Mouse (Mus musculus) cortical plate, adult 2 months (tissue): Measurements from ENCODE around the gene Nudt17. TPM values are rescaled to one million over a fixed set of nuclear protein-coding genes. Genes with fewer than 3 reads are reported as not detected.
"Not testable (repeated sequence)": the region's sequence is repeated elsewhere in the genome, so short reads cannot be mapped to it uniquely, and the experiment has no call there.

Source experiments
- H3K27ac ChIP-seq: fragments of 200-500 bp; 2 replicates; pipeline ENCODE4 v1.5.1; 2012; ENCODE audit warnings: low read length, control low read depth, inconsistent platforms; ENCODE audit not compliant: insufficient read depth
- H3K4me1 ChIP-seq: fragments of 200-500 bp; 2 replicates; pipeline ENCODE4 v1.6.1; 2011; ENCODE audit warnings: low read length; ENCODE audit not compliant: control insufficient read depth, insufficient read depth
- H3K4me3 ChIP-seq: fragments of 200-500 bp; 2 replicates; pipeline ENCODE4 v1.5.1; 2011; ENCODE audit warnings: mild to moderate bottlenecking, low read length, control low read depth; ENCODE audit not compliant: insufficient read depth
- CTCF ChIP-seq: fragments of 200-500 bp; IDR thresholded peaks from 2 replicates; pipeline ENCODE4 v1.5.1; 2011; ENCODE audit warnings: mild to moderate bottlenecking, control low read depth, low read length; ENCODE audit not compliant: insufficient read depth; ENCODE audit errors: extremely low read depth
- POLR2A ChIP-seq: fragments of 200-500 bp; IDR thresholded peaks from 2 replicates; pipeline ENCODE4 v1.6.1; 2011; ENCODE audit warnings: mild to moderate bottlenecking, low read length, control low read depth; ENCODE audit not compliant: insufficient read depth; ENCODE audit errors: extremely low read depth
- polyA plus RNA-seq: library from polyadenylated mRNA; depleted of rRNA; stranded (reverse); fragments of >200 nt; gene quantifications from 2 replicates; pipeline ENCODE4 v1.2.3, GENCODE M21; 2012

Gene Nudt17
- polyA plus RNA-seq, 1 experiment, result 16.8 TPM

GRCm38 (mm10) chr3:96675171-96675570 is 33.2 kb downstream of the Nudt17 start:
- Histone ChIP-seq H3K27ac (no peak overlapping the region), H3K4me3 (no peak overlapping the region), H3K4me1 (peaks cover 1% of the 10 kb centered on the region)
- no peak for TF ChIP-seq CTCF
- TF ChIP-seq POLR2A, result no peak

GRCm38 (mm10) chr3:96674442-96674841 is 33.9 kb downstream of the Nudt17 start:
- no peak overlapping the region for H3K4me3 ChIP-seq
- no peak overlapping the region for H3K27ac ChIP-seq
- H3K4me1 ChIP-seq, result peaks cover 3% of the 10 kb centered on the region
- TF ChIP-seq POLR2A (no peak), CTCF (no peak)

- H3K27ac ChIP-seq, result no peak overlapping the region
- no peak for TF ChIP-seq POLR2A
- no peak for TF ChIP-seq CTCF
- no peak overlapping the region for H3K4me3 ChIP-seq
- peaks cover 3% of the 10 kb centered on the region; the same call in 1 of the 2 replicates for H3K4me1 ChIP-seq
These were observed 34.8 kb downstream of the Nudt17 start for GRCm38 (mm10) chr3:96673514-96673913.

- TF ChIP-seq CTCF (no peak), POLR2A (no peak)
- H3K4me1 ChIP-seq, result peaks cover 3% of the 10 kb centered on the region; the same call in 1 of the 2 replicates
- no peak overlapping the region for H3K4me3 ChIP-seq
- no peak overlapping the region for H3K27ac ChIP-seq
These were observed 36.8 kb downstream of the Nudt17 start for GRCm38 (mm10) chr3:96671519-96671918.

GRCm38 (mm10) chr3:96669727-96670468 is 38.5 kb downstream of the Nudt17 start, which contains the start of gene Ankrd35:
Gene Ankrd35, plus strand, starts transcription at chr3:96670131.
- Histone ChIP-seq H3K4me1 (peaks cover 3% of the 10 kb centered on the region; the same call in 1 of the 2 replicates), H3K4me3 (peak within 1 kb of the TSS; percentile 76), H3K27ac (no peak within 1 kb of the TSS)
- no peak for TF ChIP-seq CTCF
- peak; percentile 8; the same call in 1 of the 2 replicates for TF ChIP-seq POLR2A

GRCm38 (mm10) chr3:96668424-96669067 is 39.8 kb downstream of the Nudt17 start:
- no peak overlapping the region for H3K27ac ChIP-seq
- H3K4me1 ChIP-seq, result peaks cover 5% of the 10 kb centered on the region; the same call in 1 of the 2 replicates
- no peak overlapping the region for H3K4me3 ChIP-seq
- TF ChIP-seq POLR2A (no peak), CTCF (no peak)

- Histone ChIP-seq H3K27ac (no peak overlapping the region), H3K4me1 (peaks cover 7% of the 10 kb centered on the region), H3K4me3 (no peak overlapping the region)
- TF ChIP-seq POLR2A, result no peak
- peak; percentile 29; the same call in 1 of the 2 replicates for TF ChIP-seq CTCF
These were observed 41.0 kb downstream of the Nudt17 start for GRCm38 (mm10) chr3:96667316-96667715.

GRCm38 (mm10) chr3:96666916-96667315 is 41.4 kb downstream of the Nudt17 start:
- no peak for TF ChIP-seq POLR2A
- TF ChIP-seq CTCF, result no peak
- no peak overlapping the region for H3K4me3 ChIP-seq
- H3K4me1 ChIP-seq, result peaks cover 7% of the 10 kb centered on the region
- no peak overlapping the region for H3K27ac ChIP-seq

- not testable (repeated sequence) for H3K4me1 ChIP-seq, H3K4me3 ChIP-seq
These were observed 42.5 kb downstream of the Nudt17 start for GRCm38 (mm10) chr3:96665732-96666363.

More at GRCm38 (mm10) chr3:96665732-96666363, 42.5 kb downstream of the Nudt17 start:
- H3K27ac ChIP-seq, result not testable (repeated sequence)
